Mouse (Mus musculus): ENCODE data around the gene Znhit6. TPM values are rescaled to one million over a fixed set of nuclear protein-coding genes. Genes with fewer than 3 reads are reported as not detected.

Znhit6 gene
- total RNA-seq, 2 experiments from 2014 or later = 14.9 to 15.4 TPM

Other genes starting within 250 kb of the Znhit6 start
- 10 to 100 TPM; 39.4 to 45.3 TPM for gene Ccn1, start 73.8 kb downstream of the Znhit6 start, total RNA-seq (2021)
- gene Ddah1, start 182.5 kb downstream of the Znhit6 start, total RNA-seq (2021) = 10 to 100 TPM; 10.6 to 13.6 TPM